Mouse (Mus musculus): ENCODE data around the gene Nrxn3. TPM values are rescaled to one million over a fixed set of nuclear protein-coding genes. Genes with fewer than 3 reads are reported as not detected.
A peak's percentile ranks its signal among the peaks of the same experiment; 100 is the strongest.

The Nrxn3 gene
- polyA plus RNA-seq, 1 experiment from 2014 or later: 0.82 TPM

GRCm38 (mm10) chr12:88738616-88739015 lies 15.9 kb downstream of the Nrxn3 start:
- H3K9ac ChIP-seq: no peak overlapping the region
- 52% methylated on average over 4 of the region's 4 CpGs for WGBS (ENCODE audit: insufficient replicate concordance)
- no peaks in the 10 kb centered on the region for H3K36me3 ChIP-seq
- no peak overlapping the region for H3K27ac ChIP-seq
- H3K4me1 ChIP-seq (replicated peaks): no peaks in the 10 kb centered on the region
- H3K27me3 ChIP-seq: no peaks in the 10 kb centered on the region
- no peaks in the 10 kb centered on the region for H3K9me3 ChIP-seq (replicated peaks)
- H3K4me3 ChIP-seq (replicated peaks): no peak overlapping the region
- no peak overlapping the region for H3K4me2 ChIP-seq
- DNase-seq (no peak), ATAC-seq (ENCODE audit: low read depth) (no peak)

GRCm38 (mm10) chr12:88746788-88747187 lies 24.1 kb downstream of the Nrxn3 start:
- Histone ChIP-seq H3K9ac (no peak overlapping the region), H3K4me2 (no peak overlapping the region), H3K36me3 (no peaks in the 10 kb centered on the region), H3K9me3 (replicated peaks) (no peaks in the 10 kb centered on the region), H3K4me3 (replicated peaks) (no peak overlapping the region), H3K27me3 (no peaks in the 10 kb centered on the region), H3K4me1 (replicated peaks) (no peaks in the 10 kb centered on the region), H3K27ac (no peak overlapping the region)
- ATAC-seq (ENCODE audit: low read depth) (no peak), DNase-seq (no peak)
- 57% methylated on average over 5 of the region's 5 CpGs for WGBS (ENCODE audit: insufficient replicate concordance)

GRCm38 (mm10) chr12:88764791-88765190 lies 42.1 kb downstream of the Nrxn3 start:
- Histone ChIP-seq H3K9me3 (replicated peaks) (0 out of 2 replicates have a peak, but pooled peaks cover 6% of the 10 kb centered on the region), H3K9ac (no peak overlapping the region), H3K27me3 (no peaks in the 10 kb centered on the region), H3K27ac (no peak overlapping the region), H3K4me3 (replicated peaks) (no peak overlapping the region), H3K4me1 (replicated peaks) (no peaks in the 10 kb centered on the region), H3K4me2 (no peak overlapping the region), H3K36me3 (no peaks in the 10 kb centered on the region)
- ATAC-seq (ENCODE audit: low read depth): no peak
- no peak for DNase-seq
- WGBS (ENCODE audit: insufficient replicate concordance): 69% methylated on average over 2 of the region's 2 CpGs

- Histone ChIP-seq H3K36me3 (no peaks in the 10 kb centered on the region), H3K9me3 (replicated peaks) (no peaks in the 10 kb centered on the region), H3K4me1 (replicated peaks) (no peaks in the 10 kb centered on the region), H3K9ac (no peak overlapping the region), H3K4me3 (replicated peaks) (no peak overlapping the region), H3K27ac (no peak overlapping the region), H3K27me3 (no peaks in the 10 kb centered on the region), H3K4me2 (no peak overlapping the region)
- WGBS (ENCODE audit: insufficient replicate concordance): 62% methylated on average over 2 of the region's 2 CpGs
- no peak for DNase-seq
- ATAC-seq (ENCODE audit: low read depth): no peak
Measured at GRCm38 (mm10) chr12:88774666-88775065, 52.0 kb downstream of the Nrxn3 start.

GRCm38 (mm10) chr12:88778036-88778435 lies 55.4 kb downstream of the Nrxn3 start:
- ATAC-seq (ENCODE audit: low read depth) (no peak), DNase-seq (no peak)
- Histone ChIP-seq H3K27me3 (no peaks in the 10 kb centered on the region), H3K36me3 (no peaks in the 10 kb centered on the region), H3K4me2 (no peak overlapping the region), H3K27ac (no peak overlapping the region), H3K9me3 (replicated peaks) (no peaks in the 10 kb centered on the region), H3K4me3 (replicated peaks) (no peak overlapping the region), H3K9ac (no peak overlapping the region), H3K4me1 (replicated peaks) (no peaks in the 10 kb centered on the region)
- 54% methylated on average over 1 of the region's 1 CpGs for WGBS (ENCODE audit: insufficient replicate concordance)

GRCm38 (mm10) chr12:88784199-88785147 lies 61.8 kb downstream of the Nrxn3 start:
- Histone ChIP-seq H3K4me3 (replicated peaks) (no peak overlapping the region), H3K4me1 (replicated peaks) (no peaks in the 10 kb centered on the region), H3K4me2 (no peak overlapping the region), H3K9ac (no peak overlapping the region), H3K9me3 (replicated peaks) (no peaks in the 10 kb centered on the region), H3K27me3 (no peaks in the 10 kb centered on the region), H3K27ac (no peak overlapping the region), H3K36me3 (no peaks in the 10 kb centered on the region)
- no peak for ATAC-seq (ENCODE audit: low read depth)
- WGBS (ENCODE audit: insufficient replicate concordance): 52% methylated on average over 10 of the region's 10 CpGs
- no peak for DNase-seq

- 63% methylated on average over 1 of the region's 1 CpGs for WGBS (ENCODE audit: insufficient replicate concordance)
- H3K36me3 ChIP-seq: no peaks in the 10 kb centered on the region
- no peak overlapping the region for H3K27ac ChIP-seq
- ATAC-seq (ENCODE audit: low read depth) (0 out of 2 replicates have a peak, but pooled peaks have one; percentile 26), DNase-seq (no peak)
- H3K4me1 ChIP-seq (replicated peaks): no peaks in the 10 kb centered on the region
- no peak overlapping the region for H3K9ac ChIP-seq
- H3K9me3 ChIP-seq (replicated peaks): no peaks in the 10 kb centered on the region
- no peak overlapping the region for H3K4me3 ChIP-seq (replicated peaks)
- no peak overlapping the region for H3K4me2 ChIP-seq
- no peaks in the 10 kb centered on the region for H3K27me3 ChIP-seq
Measured at GRCm38 (mm10) chr12:88793314-88793713, 70.6 kb downstream of the Nrxn3 start.

GRCm38 (mm10) chr12:88800990-88801655 lies 78.4 kb downstream of the Nrxn3 start:
- WGBS (ENCODE audit: insufficient replicate concordance): 28% methylated on average over 6 of the region's 6 CpGs
- Histone ChIP-seq H3K9ac (no peak overlapping the region), H3K4me3 (replicated peaks) (no peak overlapping the region), H3K9me3 (replicated peaks) (no peaks in the 10 kb centered on the region), H3K27ac (no peak overlapping the region), H3K27me3 (no peaks in the 10 kb centered on the region), H3K4me1 (replicated peaks) (no peaks in the 10 kb centered on the region), H3K36me3 (no peaks in the 10 kb centered on the region), H3K4me2 (no peak overlapping the region)
- DNase-seq: no peak
- no peak for ATAC-seq (ENCODE audit: low read depth)

GRCm38 (mm10) chr12:88801656-88802007 lies 79.0 kb downstream of the Nrxn3 start:
- DNase-seq (no peak), ATAC-seq (ENCODE audit: low read depth) (no peak)
- Histone ChIP-seq H3K36me3 (no peaks in the 10 kb centered on the region), H3K4me2 (no peak overlapping the region), H3K4me1 (replicated peaks) (no peaks in the 10 kb centered on the region), H3K9ac (no peak overlapping the region), H3K4me3 (replicated peaks) (no peak overlapping the region), H3K9me3 (replicated peaks) (no peaks in the 10 kb centered on the region), H3K27ac (no peak overlapping the region), H3K27me3 (no peaks in the 10 kb centered on the region)
- 40% methylated on average over 1 of the region's 1 CpGs for WGBS (ENCODE audit: insufficient replicate concordance)

- H3K4me3 ChIP-seq (replicated peaks): no peak overlapping the region
- 80% methylated on average over 1 of the region's 1 CpGs for WGBS (ENCODE audit: insufficient replicate concordance)
- ATAC-seq (ENCODE audit: low read depth) (no peak), DNase-seq (no peak)
- no peaks in the 10 kb centered on the region for H3K4me1 ChIP-seq (replicated peaks)
- H3K27ac ChIP-seq: no peak overlapping the region
- no peaks in the 10 kb centered on the region for H3K9me3 ChIP-seq (replicated peaks)
- H3K9ac ChIP-seq: no peak overlapping the region
- no peaks in the 10 kb centered on the region for H3K36me3 ChIP-seq
- H3K4me2 ChIP-seq: no peak overlapping the region
- H3K27me3 ChIP-seq: no peaks in the 10 kb centered on the region
Measured at GRCm38 (mm10) chr12:88808947-88809346, 86.3 kb downstream of the Nrxn3 start.

GRCm38 (mm10) chr12:88812173-88812572 lies 89.5 kb downstream of the Nrxn3 start:
- Histone ChIP-seq H3K36me3 (no peaks in the 10 kb centered on the region), H3K4me2 (no peak overlapping the region), H3K4me1 (replicated peaks) (no peaks in the 10 kb centered on the region), H3K9ac (no peak overlapping the region), H3K27me3 (no peaks in the 10 kb centered on the region), H3K27ac (no peak overlapping the region), H3K4me3 (replicated peaks) (no peak overlapping the region), H3K9me3 (replicated peaks) (no peaks in the 10 kb centered on the region)
- WGBS (ENCODE audit: insufficient replicate concordance): 24% methylated on average over 5 of the region's 5 CpGs
- no peak for DNase-seq
- ATAC-seq (ENCODE audit: low read depth): no peak
